Mouse (Mus musculus) right cerebral cortex, postnatal 10 days (tissue): ENCODE data around the gene Gm28539.
"Not testable (repeated sequence)": the region's sequence is repeated elsewhere in the genome, so short reads cannot be mapped to it uniquely, and the experiment has no call there.

Experiments used
- DNase-seq, 2 experiments: peaks; one replicate each; pipeline ENCODE4 v3.0.0; 2021; ENCODE audit warnings: low spot score in 2 of 2

Gene Gm28539

DNA sequence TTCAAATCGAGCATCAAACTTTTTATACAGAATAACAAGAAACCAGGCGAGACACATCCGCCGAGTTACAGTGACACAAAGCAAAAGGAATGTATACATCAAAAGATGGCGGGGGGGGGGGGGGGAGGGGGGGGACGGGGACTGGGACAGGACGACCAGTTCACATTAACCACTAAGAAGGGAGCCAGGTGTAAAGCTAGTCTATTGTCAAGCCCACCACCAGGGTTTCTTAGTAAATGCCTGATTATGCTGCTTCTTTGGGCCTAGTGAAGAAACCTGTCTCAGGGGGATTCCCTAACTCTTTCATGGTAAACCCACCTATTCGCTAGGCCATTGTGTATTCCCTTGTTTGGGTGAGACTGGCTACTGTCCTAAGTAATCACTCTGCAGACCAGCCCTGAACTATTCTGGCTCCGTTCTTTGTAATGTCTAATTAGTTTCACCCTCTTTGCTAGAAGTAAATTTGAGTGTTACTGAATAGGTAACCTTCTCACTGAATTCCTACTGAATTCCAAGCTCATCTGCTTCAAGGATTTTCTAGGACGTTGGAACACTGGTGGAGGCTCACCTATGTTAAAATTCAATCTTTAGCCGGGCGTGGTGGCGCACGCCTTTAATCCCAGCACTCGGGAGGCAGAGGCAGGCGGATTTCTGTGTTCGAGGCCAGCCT, 13.3 kb downstream of the Gm28539 start:
- DNase-seq = not testable (repeated sequence)

DNA sequence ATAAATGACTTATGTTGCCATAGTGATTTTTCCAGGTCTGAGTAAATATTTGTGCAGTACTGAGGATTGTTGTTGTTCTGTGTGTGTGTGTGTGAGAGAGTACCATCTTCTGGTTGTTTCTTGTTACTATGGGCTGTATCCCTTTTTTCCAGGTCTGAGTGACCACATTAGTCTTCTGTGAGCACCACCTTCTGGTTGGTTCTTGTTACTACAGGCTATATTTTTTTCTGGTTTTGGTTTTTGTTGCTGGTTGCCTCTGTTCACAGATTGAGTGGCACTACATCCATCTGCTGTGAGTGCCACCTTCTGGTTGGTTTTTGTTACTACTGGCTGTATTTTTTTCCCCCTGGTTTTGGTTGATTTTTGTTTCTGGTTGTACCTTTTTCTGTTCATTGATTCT, 22.2 kb downstream of the Gm28539 start:
- DNase-seq = no peak

DNA sequence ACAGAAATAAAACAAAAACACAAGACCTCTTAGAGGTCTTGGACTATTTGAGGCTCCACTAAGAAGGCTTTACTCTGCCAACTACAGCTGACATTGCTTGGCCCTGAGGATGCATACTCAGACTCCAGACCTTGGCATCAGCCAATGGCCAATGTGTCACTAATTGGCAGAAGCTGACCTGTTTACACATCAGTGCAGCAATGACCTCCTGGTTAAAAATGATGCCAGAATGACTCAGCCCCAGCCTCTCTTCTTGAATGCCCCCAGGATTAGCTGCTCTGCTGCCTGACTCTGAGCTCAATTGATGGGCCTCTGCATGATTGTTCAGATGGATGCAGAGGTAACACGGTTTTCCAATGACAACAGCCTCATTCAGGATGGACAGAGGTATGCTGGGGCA, 23.8 kb downstream of the Gm28539 start:
- no peak for DNase-seq

DNA sequence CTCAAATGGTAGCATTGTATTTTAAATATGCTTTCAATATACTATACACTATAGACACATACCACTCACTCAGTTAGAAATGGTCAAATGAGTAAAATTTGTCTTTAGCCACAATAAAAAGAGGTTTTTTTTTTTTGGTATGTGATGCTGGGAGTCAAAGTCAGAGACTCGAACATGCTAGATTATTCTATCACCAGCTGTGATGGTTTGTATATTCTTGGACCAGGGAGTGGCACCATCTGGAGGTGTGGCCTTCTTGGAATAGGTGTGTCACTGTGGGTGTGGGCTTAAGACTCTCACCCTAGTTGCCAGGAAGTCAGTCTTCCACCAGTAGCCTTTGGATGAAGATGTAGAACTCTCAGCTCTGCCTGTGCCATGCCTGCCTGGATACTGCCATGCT, 34.1 kb downstream of the Gm28539 start:
- DNase-seq = not testable (repeated sequence)

DNA sequence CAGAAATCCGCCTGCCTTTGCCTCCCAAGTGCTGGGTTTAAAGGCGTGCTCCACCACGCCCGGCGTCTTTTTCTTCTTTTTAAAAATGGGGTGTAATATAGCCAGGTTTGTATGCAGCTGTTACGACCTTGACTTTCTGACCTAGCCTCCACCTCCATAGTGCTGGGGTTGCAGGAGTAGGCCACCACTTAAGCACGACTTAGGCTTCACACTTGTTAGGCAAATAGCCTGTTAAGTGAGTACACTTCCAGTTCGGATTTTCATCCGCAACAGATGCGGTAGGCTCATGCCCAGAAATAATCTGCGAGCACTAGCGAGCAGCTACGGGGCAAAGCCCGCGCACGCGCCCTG, 39.7 kb downstream of the Gm28539 start:
- no peak for DNase-seq

DNA sequence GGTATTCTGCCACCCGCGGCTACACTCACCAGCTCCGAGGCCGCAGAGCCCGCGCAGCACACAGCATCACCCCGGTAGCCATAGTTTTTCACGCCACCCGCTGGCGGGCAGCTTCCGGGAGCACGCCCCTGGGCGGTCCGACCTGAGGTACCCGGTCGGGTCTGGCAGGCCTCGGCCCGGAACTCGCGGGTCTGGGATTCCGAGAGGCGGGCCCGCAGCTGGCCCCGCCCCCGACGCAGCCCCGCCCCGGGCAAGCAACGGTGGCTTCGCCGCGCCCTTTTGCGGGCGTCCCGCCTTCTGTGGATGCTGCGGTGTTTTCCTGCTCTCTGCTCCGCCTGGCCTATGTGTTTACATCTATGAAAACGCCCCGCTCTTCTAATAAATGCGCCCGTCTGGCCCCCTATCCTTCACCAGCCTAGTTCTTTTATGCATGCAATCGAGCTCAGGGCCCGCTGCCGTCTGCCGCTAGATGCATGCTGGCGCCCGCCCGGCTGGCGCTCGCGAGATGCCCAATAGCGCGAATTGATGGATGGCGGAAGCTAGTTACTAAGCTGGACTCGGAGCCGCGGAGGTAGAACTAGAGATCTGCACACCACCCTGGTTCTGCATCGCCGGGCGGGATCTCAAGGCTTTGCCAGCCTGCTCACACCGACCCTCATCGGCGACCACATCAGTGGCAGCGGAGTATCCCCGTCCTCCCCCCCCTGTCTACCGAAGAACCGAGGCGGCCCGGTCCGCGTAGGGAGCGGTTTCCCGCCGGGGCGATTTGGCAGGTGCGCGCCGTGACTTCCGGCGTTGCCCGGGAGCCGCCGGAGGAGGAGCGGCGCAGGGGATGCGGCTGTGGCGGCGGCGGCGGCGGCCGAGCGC, 40.3 kb downstream of the Gm28539 start, which contains the start of the genes Mrpl40 and Hira:
Mrpl40 (minus strand) TSS at position 421 of the 867 bp plus-strand sequence.
Hira (plus strand) TSS at position 596 of the 867 bp plus-strand sequence.
- DNase-seq = peak; percentile 94

DNA sequence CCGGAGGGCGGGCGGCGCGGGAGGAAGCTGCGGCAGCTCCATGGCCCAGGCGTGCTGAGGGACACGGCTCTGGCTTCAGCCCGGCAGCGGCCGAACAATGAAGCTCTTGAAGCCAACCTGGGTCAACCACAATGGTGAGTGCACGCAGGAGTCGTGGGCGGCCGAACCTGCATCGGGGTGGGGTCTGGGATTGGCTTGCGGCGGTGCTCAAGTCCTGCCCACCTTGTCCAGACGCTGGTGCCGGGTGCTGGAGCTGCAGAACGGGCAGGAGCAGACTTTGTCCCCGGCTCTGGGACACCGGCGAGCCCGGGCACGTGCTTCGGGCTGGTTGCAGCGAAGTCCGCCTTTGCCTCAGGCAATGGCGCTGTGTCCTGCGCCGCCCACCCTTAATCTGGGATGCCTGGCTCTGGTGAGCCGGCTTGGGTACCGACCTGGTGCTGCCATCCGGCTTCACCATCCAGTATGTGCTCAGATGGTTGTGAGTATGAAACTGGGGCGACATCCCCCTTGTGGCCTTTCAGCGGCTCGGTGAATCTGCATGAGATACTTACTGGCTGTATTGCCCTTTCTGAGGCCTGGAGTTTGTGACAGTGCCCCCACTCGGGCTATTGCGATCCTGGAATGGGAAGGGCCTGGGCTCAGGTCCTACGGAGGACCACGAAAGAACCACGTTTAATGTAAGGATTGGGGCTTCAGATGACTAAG, 41.2 kb downstream of the Gm28539 start:
- DNase-seq = peak; percentile 67 to 76

DNA sequence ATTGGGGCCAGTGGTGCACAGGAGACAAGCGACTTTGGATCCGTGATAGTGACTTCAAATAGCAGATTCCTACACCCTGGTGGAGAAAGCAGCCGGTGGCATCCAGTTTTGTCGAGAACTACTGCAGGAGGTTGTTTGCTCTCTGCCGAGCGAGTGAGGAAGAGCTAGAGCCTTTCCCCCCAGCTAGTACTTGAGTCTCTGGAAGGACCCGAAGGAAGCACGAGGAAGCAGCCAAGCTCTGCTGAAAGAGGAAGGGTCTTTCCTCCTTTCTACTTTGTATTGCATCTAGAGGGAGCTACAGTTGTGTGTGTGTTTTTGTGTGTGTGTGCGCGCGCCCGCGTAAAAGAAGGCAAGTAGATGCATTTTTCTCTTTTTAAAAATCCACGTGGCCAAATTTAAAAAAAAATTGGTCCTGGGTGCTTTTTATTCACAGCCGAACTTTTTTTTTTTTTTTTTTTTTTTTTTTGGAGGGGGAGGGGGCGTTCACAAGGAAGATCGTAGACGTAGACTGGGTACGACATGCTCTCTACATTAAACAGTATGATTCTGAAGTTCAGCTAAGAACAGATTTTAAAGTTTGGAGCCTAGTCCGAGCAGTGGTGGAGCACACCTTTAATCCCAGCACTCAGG, 41.8 kb downstream of the Gm28539 start:
- DNase-seq = peak; percentile 43 to 48

DNA sequence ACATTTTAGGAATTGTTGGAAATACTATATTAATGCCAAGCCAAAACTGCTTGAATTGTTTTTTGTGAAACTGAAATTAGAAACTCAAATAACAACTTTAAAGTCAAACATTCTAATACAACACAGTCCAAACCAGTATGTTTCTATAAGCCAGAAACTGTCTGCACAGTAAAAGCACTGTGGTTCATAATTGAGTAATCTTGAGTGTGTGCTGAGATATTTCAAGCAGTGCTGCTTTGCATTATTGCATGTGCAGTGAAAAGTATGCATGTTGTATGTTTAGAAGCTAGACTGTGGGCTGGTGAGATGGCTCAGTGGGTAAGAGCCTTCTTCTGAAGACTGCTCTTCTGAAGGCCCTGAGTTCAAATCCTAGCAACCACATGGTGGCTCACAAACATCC, 47.7 kb downstream of the Gm28539 start:
- DNase-seq = no peak

DNA sequence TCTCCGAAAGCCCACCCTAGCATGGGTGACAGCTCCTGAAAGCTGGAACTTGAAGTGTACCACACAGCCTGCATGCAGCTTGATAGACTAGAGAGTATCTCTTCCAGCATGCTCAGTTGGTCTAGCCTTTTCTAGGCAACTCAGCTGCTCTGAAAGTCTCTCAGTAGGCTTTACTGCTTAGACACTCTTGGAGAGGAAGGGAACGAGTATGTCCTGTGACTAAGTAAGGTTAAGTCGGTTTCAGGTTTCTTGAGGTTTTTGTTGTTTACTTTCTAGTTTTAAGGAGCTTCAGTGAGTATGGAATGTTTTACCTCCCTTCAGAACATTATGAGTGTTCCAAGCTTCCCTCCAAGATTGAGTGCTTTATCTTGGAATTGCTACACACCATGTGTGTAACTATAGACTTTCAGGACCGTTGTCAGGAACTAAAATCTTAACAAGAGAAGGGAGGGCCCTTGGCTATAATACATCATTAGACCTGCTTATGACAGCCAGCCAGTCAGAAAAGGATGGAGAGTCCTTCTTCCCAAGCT, 57.5 kb downstream of the Gm28539 start:
- no peak for DNase-seq

DNA sequence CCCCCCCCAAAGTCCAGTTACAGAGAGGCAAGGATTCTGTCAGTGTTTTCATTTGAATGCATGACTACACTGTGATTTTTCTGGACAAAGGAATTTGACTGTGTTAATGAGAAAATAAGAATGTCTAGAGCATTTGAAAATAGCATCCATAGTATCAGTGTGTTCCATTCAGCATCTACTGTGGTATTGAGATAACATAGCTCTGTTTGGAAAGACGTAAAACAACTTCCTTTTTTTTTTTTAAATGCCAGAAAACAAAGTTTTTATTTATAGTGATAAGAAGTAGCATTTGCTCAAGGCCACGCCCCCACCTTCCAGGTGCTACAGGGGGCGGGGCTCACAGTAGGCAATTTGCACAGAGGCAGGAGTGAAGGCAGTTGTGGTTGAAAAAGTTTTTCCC, 58.9 kb downstream of the Gm28539 start:
- no peak for DNase-seq

DNA sequence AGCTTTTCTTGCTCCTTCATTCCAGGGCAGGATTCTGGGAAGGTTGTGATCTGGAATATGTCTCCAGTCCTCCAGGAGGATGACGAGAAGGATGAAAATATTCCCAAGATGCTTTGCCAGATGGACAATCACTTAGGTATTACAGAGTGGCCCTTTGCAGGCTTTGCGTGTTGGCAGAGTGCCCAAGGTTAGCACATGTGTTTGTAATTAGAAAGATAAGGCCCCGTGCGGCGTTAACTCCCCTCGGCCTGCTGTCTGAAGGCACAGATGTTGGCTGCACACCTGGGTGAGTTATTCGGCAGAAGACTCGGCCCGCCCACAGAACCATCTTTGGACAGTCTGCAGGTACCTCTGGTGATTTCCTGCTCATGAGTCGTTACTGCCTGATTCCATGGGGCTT, 60.0 kb downstream of the Gm28539 start:
- no peak for DNase-seq

DNA sequence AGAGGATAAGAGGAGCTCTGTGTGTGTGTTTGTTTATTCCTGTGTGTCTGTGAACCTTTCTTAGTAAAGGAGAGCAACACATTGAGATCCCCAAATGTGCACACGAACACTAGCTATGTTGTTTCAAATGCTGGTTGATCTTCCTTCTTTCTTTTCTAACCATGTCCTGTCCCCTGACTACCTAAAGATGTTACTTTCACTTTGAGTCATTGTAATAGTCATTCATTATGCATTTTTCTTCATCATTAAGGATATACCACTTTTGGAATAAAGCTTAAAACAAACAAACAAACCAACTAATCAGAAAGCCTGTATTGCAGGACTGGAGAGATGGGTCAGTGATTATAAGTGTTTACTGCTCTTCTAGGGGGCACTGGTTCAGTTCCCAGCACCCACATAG, 69.3 kb downstream of the Gm28539 start:
- no peak for DNase-seq

DNA sequence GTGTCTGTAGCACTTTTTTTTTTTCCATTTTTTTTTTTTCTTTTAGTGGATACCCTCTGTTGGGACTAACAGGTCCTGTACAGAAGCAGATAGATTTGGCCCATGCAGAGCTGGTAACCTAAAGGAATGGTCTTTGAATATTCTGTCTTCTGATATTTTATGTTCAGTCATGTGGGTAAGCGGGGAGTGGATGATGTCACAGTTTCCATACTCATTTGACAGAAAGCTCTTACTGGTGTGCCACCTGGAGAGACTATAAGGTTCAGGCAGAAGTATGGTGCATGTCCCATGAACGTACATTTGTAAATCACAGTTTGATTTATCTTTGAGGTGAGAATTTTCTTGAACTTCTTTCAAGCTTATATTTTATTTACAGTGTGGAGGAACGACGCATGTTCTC, 79.7 kb downstream of the Gm28539 start:
- DNase-seq = no peak

DNA sequence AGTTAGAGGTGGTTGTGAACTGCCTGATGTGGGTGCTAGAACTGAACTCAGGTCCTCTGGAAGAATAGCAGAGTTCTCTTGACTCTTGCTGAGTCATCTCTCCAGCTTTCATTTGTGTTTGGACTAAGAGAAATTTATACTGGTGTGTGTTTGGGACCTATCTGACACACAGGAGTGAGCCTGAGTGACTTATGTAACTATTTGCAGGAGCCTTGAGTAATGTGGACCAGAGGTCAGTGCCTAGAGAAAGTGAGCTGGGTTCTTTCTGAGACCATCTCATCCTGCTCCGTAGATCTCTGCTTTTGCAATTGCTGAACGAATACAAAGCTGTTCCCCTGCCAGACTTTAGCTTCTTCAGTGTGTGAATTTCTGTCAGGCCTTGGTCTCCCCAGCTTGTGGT, 85.4 kb downstream of the Gm28539 start:
- no peak for DNase-seq

DNA sequence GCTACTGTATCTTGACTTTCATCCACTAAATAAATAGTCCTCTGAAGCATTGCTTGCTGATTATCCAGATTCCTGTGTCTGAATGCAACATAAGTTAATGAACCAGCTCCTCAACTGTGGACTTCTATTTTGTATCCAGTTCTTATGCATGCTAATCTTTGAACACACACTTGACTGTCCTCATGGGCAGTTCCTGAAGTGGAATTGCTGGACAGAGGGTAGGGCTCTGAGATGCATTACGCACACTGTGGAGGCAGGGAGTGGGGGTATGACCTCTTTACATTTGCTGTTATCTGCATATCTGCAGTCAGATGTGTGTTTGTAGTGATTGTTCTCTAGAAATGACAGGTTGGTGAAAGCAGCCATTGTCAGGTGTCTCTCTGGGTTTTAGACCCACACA, 91.6 kb downstream of the Gm28539 start:
- no peak for DNase-seq

DNA sequence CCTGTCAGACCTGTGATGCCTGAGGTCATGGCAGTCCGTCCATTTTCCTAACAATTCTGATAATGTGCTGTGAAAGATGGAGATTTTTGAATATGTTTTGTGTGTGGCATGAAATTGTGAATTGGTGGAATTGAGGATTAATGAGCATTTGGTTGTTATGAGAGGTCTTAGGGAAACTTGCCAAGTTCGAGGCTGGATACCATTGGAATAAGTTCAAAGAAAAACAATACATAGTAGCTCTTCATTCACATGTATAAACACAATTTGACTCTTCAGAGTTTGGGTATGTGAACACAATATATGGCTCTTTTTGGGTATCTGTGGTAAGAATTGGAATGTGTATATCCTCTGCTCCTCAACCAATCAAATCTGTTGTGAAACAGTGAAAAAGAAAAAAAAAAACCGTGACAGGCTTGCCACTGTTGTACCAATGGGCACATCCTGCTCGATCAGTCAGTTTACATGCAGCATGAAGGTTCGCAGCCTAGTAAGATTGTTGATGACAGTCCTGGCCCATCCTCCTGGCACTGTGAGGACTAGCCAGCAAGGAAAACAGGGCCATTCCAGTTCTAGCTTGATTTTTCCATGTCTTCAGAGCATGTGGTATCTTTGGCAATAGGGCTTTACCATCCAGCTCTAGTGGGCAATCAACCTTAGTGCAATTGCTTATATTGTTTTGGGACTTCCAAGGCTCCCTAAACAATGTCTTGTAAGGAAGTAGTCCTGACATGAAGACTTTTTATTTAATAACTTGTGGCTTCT, 102.1 kb downstream of the Gm28539 start:
- DNase-seq = no peak

DNA sequence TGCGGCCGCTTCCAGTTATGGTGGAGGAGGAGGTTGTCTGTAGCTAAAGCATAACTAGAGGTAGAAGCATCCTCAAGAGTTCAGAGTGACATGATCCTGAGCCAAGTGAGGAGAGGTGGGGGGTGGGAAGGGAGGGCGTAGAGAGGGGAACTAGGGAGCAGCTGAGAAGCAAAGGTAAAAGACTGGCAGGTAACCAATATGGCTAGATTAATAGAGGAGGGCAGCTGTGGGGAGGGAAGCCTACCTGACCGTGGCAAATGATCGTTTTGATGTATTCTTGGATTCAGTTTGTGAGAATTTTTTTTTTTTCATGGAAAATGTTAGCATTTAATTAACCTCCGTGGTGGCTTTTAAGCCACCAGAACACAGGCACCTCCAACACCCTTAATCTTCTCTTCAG, 107.5 kb downstream of the Gm28539 start:
- DNase-seq = no peak

DNA sequence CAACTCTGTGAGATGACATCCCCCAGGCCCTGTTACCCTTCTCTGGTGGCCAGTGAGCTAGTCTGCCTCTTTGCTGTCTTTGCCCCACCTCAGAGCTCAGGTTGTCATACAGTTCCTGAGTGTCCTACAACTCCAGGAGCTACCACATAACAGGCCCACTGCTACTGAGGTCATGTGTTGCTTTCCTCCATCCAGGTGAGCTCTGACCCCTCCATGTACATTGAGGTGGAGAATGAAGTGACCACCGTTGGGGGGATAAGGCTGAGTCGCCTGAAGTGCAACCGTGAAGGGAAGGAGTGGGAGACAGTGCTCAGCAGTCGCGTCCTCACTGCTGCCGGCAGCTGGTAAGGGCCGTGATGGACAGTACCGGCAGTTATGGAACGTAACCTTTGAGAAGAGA, 112.6 kb downstream of the Gm28539 start:
- no peak for DNase-seq

DNA sequence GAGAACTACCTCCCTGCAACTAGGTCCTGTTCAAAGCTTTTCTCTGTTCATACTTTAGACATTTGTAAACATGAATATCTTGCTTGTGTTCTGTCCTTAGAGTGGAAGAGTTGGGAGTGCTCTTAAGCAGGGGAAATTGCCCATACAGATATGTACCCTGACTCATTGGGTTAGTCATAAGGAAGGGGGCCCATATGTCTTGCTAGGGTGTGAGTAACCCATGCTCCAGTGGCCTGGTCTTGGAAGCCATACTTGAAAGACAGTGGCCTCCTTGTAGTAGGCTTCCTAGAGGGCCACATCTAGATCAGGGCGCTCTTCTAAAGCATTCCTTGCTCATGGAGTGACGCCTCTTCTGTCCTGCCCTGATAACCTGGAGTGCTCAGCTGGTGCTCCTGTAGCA, 114.0 kb downstream of the Gm28539 start:
- no peak for DNase-seq

DNA sequence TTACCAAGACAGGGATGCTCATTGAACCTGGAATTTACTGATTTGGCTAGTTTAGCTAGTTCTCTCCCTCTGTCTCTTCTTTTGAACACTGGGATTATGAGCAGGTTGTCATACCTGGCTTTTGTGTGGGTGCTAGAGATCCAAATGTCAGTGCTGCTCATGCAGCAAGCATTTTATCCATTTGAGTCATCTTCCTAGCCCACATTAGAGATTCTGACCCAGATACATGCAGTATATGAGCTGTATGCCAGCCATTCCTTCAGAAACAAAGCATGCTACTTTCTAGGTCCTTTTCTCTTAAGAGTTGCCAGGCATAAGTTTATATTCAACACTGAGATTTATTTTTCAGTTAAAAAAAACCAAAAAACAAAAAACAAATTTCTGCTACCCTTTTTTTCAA, 116.4 kb downstream of the Gm28539 start:
- no peak for DNase-seq
